Mouse (Mus musculus) hindbrain, embryonic 14.5 days (tissue): Measurements from ENCODE around the gene Mad1l1. TPM values are rescaled to one million over a fixed set of nuclear protein-coding genes. Genes with fewer than 3 reads are reported as not detected.

Experiments used
- ATAC-seq: fragments of 200-750 bp; cut with Nextera tagmentation; 2 replicates; pipeline ENCODE4 v1.8.0; 2017; ENCODE audit warnings: moderate number of reproducible peaks, mild to moderate bottlenecking, moderate TSS enrichment, moderate library complexity; ENCODE audit not compliant: low FRiP score
- DNase-seq: peaks from one replicate; pipeline ENCODE4 v3.0.0-alpha.2; 2015; ENCODE audit warnings: low spot score
- H3K27ac ChIP-seq: fragments of 300-500 bp; sonication (generic); 2 replicates; pipeline ENCODE4 v1.5.1; 2014; ENCODE audit warnings: mild to moderate bottlenecking, moderate library complexity
- H3K27me3 ChIP-seq: fragments of 300-500 bp; sonication (generic); 2 replicates; pipeline ENCODE4 v1.6.1; 2014; ENCODE audit warnings: mild to moderate bottlenecking, low read length, mixed read lengths; ENCODE audit not compliant: control insufficient read depth, insufficient read depth
- H3K36me3 ChIP-seq: fragments of 300-500 bp; sonication (generic); replicated peaks from 2 replicates; pipeline ENCODE4 v1.6.1; 2014; ENCODE audit not compliant: control insufficient read depth, insufficient read depth
- H3K4me1 ChIP-seq: fragments of 300-500 bp; sonication (generic); replicated peaks from 2 replicates; pipeline ENCODE4 v1.6.1; 2014; ENCODE audit warnings: antibody characterized with exemption, low read length, mixed read lengths; ENCODE audit not compliant: control insufficient read depth, insufficient read depth
- H3K4me2 ChIP-seq: fragments of 300-500 bp; sonication (generic); replicated peaks from 2 replicates; pipeline ENCODE4 v1.6.1; 2014; ENCODE audit warnings: mild to moderate bottlenecking, moderate library complexity
- H3K4me3 ChIP-seq: fragments of 300-500 bp; sonication (generic); replicated peaks from 2 replicates; pipeline ENCODE4 v1.5.1; 2014; ENCODE audit warnings: mild to moderate bottlenecking, low read length
- H3K9ac ChIP-seq: fragments of 300-500 bp; sonication (generic); 2 replicates; pipeline ENCODE4 v1.6.1; 2014
- H3K9me3 ChIP-seq: fragments of 300-500 bp; sonication (generic); 2 replicates; pipeline ENCODE4 v1.6.1; 2016; ENCODE audit warnings: low read length; ENCODE audit not compliant: control insufficient read depth
- WGBS: fragments of 180-500 bp; shearing (Covaris S2); extraction: QIAGEN DNeasy Blood & Tissue Kit; methylation state at CpG from one replicate; pipeline ENCODE4 v1.1.7; 2014; 5-methylcytosine and 5-hydroxymethylcytosine counted together
- polyA plus RNA-seq: library from polyadenylated mRNA; unstranded; fragments of >200 nt; fragmentation: Nextera tagmentation; extraction: Ambion mirVana; gene quantifications from 2 replicates; pipeline ENCODE4 v1.2.1, GENCODE M21; 2014

Gene Mad1l1
- polyA plus RNA-seq, 1 experiment from 2014 or later = 28.3 TPM

DNA sequence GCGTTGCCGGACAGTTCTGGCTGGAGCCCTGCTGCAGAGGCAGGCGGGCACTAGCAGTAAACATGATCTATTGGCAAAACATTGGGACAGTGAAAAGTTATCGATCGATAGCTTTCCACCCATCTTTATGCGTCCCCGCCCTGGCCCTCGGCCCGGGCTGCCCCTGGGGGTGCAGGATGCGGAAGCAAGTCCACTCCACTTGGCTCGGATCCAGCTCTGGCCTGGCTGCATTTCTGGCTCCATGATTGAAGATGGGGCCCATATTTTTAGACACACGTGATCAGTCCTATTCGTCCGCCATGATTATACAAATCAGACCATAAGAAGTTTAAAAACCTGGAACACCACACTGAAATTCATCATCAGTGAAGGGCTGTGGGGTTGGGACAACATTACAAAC lies 355.8 kb downstream of the Mad1l1 start:
- Histone ChIP-seq H3K27me3 (no peaks in the 10 kb centered on the region), H3K36me3 (no peaks in the 10 kb centered on the region), H3K4me3 (no peak overlapping the region), H3K9ac (no peak overlapping the region), H3K9me3 (no peaks in the 10 kb centered on the region), H3K4me1 (no peaks in the 10 kb centered on the region), H3K4me2 (no peak overlapping the region), H3K27ac (no peak overlapping the region)
- DNase-seq (no peak), ATAC-seq (no peak)
- 85% methylated on average over 14 of the region's 14 CpGs for WGBS

DNA sequence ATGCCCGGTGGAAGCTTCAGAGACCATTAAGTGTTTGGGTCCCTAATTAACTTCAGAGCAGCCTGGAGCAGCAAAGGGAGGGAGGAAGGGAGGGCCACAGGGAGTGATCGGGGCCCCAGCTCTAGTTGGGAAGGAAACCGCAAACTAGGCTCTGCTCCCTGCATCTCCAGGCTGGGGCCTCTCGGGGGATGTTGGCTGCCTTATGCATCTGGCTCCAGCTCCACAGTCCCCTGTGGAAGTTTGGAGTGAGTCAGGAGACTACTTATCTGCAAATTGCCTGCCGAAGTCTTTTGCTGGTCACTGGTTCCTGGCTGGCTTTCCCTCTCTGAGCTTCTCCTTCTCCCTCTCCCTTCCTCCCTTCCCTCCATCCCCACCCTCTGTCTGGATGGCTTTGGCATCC lies 357.0 kb downstream of the Mad1l1 start:
- ATAC-seq (no peak), DNase-seq (no peak)
- H3K36me3 ChIP-seq = no peaks in the 10 kb centered on the region
- H3K4me2 ChIP-seq = no peak overlapping the region
- no peak overlapping the region for H3K4me3 ChIP-seq
- no peaks in the 10 kb centered on the region for H3K27me3 ChIP-seq
- no peaks in the 10 kb centered on the region for H3K4me1 ChIP-seq
- H3K9ac ChIP-seq = no peak overlapping the region
- 67% methylated on average over 5 of the region's 5 CpGs for WGBS
- peaks cover 7% of the 10 kb centered on the region; the same call in 1 of the 2 replicates for H3K9me3 ChIP-seq
- no peak overlapping the region for H3K27ac ChIP-seq

DNA sequence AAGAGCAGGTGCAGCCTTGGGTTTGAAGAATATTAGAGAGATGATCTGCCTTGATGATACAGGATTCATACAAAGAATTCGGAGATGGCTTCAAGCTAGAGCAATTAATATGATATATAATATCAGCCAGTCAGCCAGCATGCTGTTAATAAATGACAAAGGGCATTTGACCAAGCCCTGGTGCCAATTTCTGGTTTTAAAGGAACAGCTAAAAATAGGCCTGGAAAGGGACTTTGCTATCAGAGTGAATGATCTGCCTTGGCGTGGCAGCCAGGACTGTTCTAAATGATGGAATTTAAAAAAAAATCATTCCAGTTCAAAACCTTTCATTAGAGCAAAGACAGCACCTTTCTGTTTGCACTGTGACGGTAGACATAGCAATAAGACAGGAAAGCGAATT lies 361.6 kb downstream of the Mad1l1 start:
- DNase-seq (no peak), ATAC-seq (no peak)
- no peak overlapping the region for H3K27ac ChIP-seq
- no peaks in the 10 kb centered on the region for H3K27me3 ChIP-seq
- H3K36me3 ChIP-seq = no peaks in the 10 kb centered on the region
- WGBS = 89% methylated on average over 4 of the region's 4 CpGs
- H3K4me3 ChIP-seq = no peak overlapping the region
- H3K9ac ChIP-seq = no peak overlapping the region
- no peaks in the 10 kb centered on the region for H3K4me1 ChIP-seq
- no peak overlapping the region for H3K4me2 ChIP-seq
- H3K9me3 ChIP-seq = peaks cover 7% of the 10 kb centered on the region; the same call in 1 of the 2 replicates

Other genes starting within 250 kb of the Mad1l1 start
- 19.2 and 26.5 TPM in 2 replicates for gene Nudt1, start 104 bp upstream of the Mad1l1 start, polyA plus RNA-seq
- gene Mrm2, start 10.3 kb upstream of the Mad1l1 start, polyA plus RNA-seq = 21.3 and 24.3 TPM in 2 replicates
- gene Snx8, start 67.7 kb upstream of the Mad1l1 start, polyA plus RNA-seq = 14.2 and 15.9 TPM in 2 replicates
- 93.6 and 112 TPM in 2 replicates for gene Eif3b, start 97.8 kb upstream of the Mad1l1 start, polyA plus RNA-seq
- gene Gm4869, start 124.1 kb upstream of the Mad1l1 start, polyA plus RNA-seq = not detected in 2 replicates
- gene Chst12, start 184.0 kb upstream of the Mad1l1 start, polyA plus RNA-seq = 22.9 and 23.4 TPM in 2 replicates
- 0.61 TPM in 1 of 2 replicates, not detected in the other for gene Grifin, start 243.5 kb upstream of the Mad1l1 start, polyA plus RNA-seq